Mouse (Mus musculus) kidney, embryonic 15.5 days (tissue): ENCODE measurements at regions not wholly inside any gene's neighbourhood (a gene's known extent, or its start where the extent isn't known, plus 50 kb on each side); places are given as distances from the start of the nearest gene placed in this dataset.

ENCODE experiments used
- ATAC-seq: fragments of 200-750 bp; cut with Nextera tagmentation; replicated peaks from 2 replicates; pipeline ENCODE4 v1.8.0; 2017; ENCODE audit warnings: moderate TSS enrichment; ENCODE audit not compliant: low FRiP score
- H3K27ac ChIP-seq: fragments of 300-500 bp; sonication (generic); 2 replicates; pipeline ENCODE4 v1.5.1; 2015; ENCODE audit warnings: mild to moderate bottlenecking, inconsistent platforms
- H3K27me3 ChIP-seq: fragments of 300-500 bp; sonication (generic); 2 replicates; pipeline ENCODE4 v1.6.1; 2015; ENCODE audit warnings: inconsistent platforms
- H3K36me3 ChIP-seq: fragments of 300-500 bp; sonication (generic); 2 replicates; pipeline ENCODE4 v1.6.1; 2015; ENCODE audit warnings: inconsistent platforms
- H3K4me1 ChIP-seq: fragments of 300-500 bp; sonication (generic); 2 replicates; pipeline ENCODE4 v1.6.1; 2015; ENCODE audit warnings: inconsistent platforms
- H3K4me2 ChIP-seq: fragments of 300-500 bp; sonication (generic); 2 replicates; pipeline ENCODE4 v1.6.1; 2015; ENCODE audit warnings: moderate library complexity, mild to moderate bottlenecking, inconsistent platforms
- H3K4me3 ChIP-seq: fragments of 300-500 bp; sonication (generic); replicated peaks from 2 replicates; pipeline ENCODE4 v1.5.1; 2015; ENCODE audit warnings: mild to moderate bottlenecking, inconsistent platforms
- H3K9ac ChIP-seq: fragments of 300-500 bp; sonication (generic); 2 replicates; pipeline ENCODE4 v1.6.1; 2015; ENCODE audit warnings: mild to moderate bottlenecking, inconsistent platforms
- H3K9me3 ChIP-seq: fragments of 300-500 bp; sonication (generic); replicated peaks from 2 replicates; pipeline ENCODE4 v1.6.1; 2016; ENCODE audit warnings: inconsistent platforms
- WGBS: fragments of 180-500 bp; shearing (Covaris S2); methylation state at CpG from one replicate; pipeline ENCODE4 v1.1.7; 2015; ENCODE audit warnings: mixed read lengths; 5-methylcytosine and 5-hydroxymethylcytosine counted together

GRCm38 (mm10) chr1:41810318-41810964, 885.1 kb upstream of the Pou3f3 start:
- Histone ChIP-seq H3K4me1 (peaks cover 4% of the 10 kb centered on the region; the same call in 1 of the 2 replicates), H3K4me3 (peak overlapping the region; percentile 25), H3K9me3 (no peaks in the 10 kb centered on the region), H3K27me3 (no peaks in the 10 kb centered on the region), H3K27ac (no peak overlapping the region), H3K9ac (no peak overlapping the region), H3K4me2 (peak overlapping the region; percentile 51), H3K36me3 (no peaks in the 10 kb centered on the region)
- WGBS: 3% methylated on average over 9 of the region's 9 CpGs
- ATAC-seq: 0 out of 2 replicates have a peak, but pooled peaks have one; percentile 87

GRCm38 (mm10) chr1:41811130-41811529, 884.4 kb upstream of the Pou3f3 start:
- no peaks in the 10 kb centered on the region for H3K9me3 ChIP-seq
- H3K27ac ChIP-seq: no peak overlapping the region
- no peak overlapping the region for H3K9ac ChIP-seq
- H3K36me3 ChIP-seq: no peaks in the 10 kb centered on the region
- 77% methylated on average over 3 of the region's 3 CpGs for WGBS
- no peak overlapping the region for H3K4me2 ChIP-seq
- no peak overlapping the region for H3K4me3 ChIP-seq
- H3K4me1 ChIP-seq: peaks cover 4% of the 10 kb centered on the region; the same call in 1 of the 2 replicates
- no peak for ATAC-seq
- no peaks in the 10 kb centered on the region for H3K27me3 ChIP-seq

GRCm38 (mm10) chr1:41812071-41812470, 883.5 kb upstream of the Pou3f3 start:
- Histone ChIP-seq H3K4me3 (no peak overlapping the region), H3K9ac (no peak overlapping the region), H3K9me3 (no peaks in the 10 kb centered on the region), H3K4me1 (peaks cover 4% of the 10 kb centered on the region; the same call in 1 of the 2 replicates), H3K27me3 (no peaks in the 10 kb centered on the region), H3K4me2 (no peak overlapping the region), H3K27ac (no peak overlapping the region), H3K36me3 (no peaks in the 10 kb centered on the region)
- no peak for ATAC-seq
- WGBS: 61% methylated on average over 7 of the region's 7 CpGs

- ATAC-seq: no peak
- WGBS: 85% methylated on average over 10 of the region's 10 CpGs
- H3K4me3 ChIP-seq: no peak overlapping the region
These were observed 881.2 kb upstream of the Pou3f3 start for GRCm38 (mm10) chr1:41814032-41815005.

GRCm38 (mm10) chr1:41815021-41815420, 880.5 kb upstream of the Pou3f3 start:
- Histone ChIP-seq H3K4me1 (peaks cover 4% of the 10 kb centered on the region; the same call in 1 of the 2 replicates), H3K4me2 (no peak overlapping the region), H3K9ac (no peak overlapping the region), H3K4me3 (no peak overlapping the region), H3K9me3 (no peaks in the 10 kb centered on the region), H3K36me3 (no peaks in the 10 kb centered on the region), H3K27ac (no peak overlapping the region), H3K27me3 (no peaks in the 10 kb centered on the region)
- 86% methylated on average over 4 of the region's 4 CpGs for WGBS
- no peak for ATAC-seq

More at GRCm38 (mm10) chr1:41814032-41815005, 881.2 kb upstream of the Pou3f3 start:
- Histone ChIP-seq H3K9ac (no peak overlapping the region), H3K4me2 (no peak overlapping the region), H3K4me1 (peaks cover 4% of the 10 kb centered on the region; the same call in 1 of the 2 replicates), H3K36me3 (no peaks in the 10 kb centered on the region), H3K9me3 (no peaks in the 10 kb centered on the region), H3K27ac (no peak overlapping the region), H3K27me3 (no peaks in the 10 kb centered on the region)

GRCm38 (mm10) chr1:41822742-41823141, 872.8 kb upstream of the Pou3f3 start:
- no peaks in the 10 kb centered on the region for H3K27me3 ChIP-seq
- no peak overlapping the region for H3K4me3 ChIP-seq
- 84% methylated on average over 5 of the region's 5 CpGs for WGBS
- no peak overlapping the region for H3K27ac ChIP-seq
- no peak for ATAC-seq
- H3K9ac ChIP-seq: no peak overlapping the region
- no peaks in the 10 kb centered on the region for H3K4me1 ChIP-seq
- H3K9me3 ChIP-seq: no peaks in the 10 kb centered on the region
- no peak overlapping the region for H3K4me2 ChIP-seq
- H3K36me3 ChIP-seq: no peaks in the 10 kb centered on the region

GRCm38 (mm10) chr1:41825223-41825622, 870.3 kb upstream of the Pou3f3 start:
- ATAC-seq: no peak
- 82% methylated on average over 4 of the region's 4 CpGs for WGBS
- no peaks in the 10 kb centered on the region for H3K4me1 ChIP-seq
- H3K27me3 ChIP-seq: no peaks in the 10 kb centered on the region
- H3K9ac ChIP-seq: no peak overlapping the region
- H3K36me3 ChIP-seq: no peaks in the 10 kb centered on the region
- no peak overlapping the region for H3K4me2 ChIP-seq
- H3K9me3 ChIP-seq: no peaks in the 10 kb centered on the region
- no peak overlapping the region for H3K4me3 ChIP-seq
- H3K27ac ChIP-seq: no peak overlapping the region

- Histone ChIP-seq H3K4me2 (no peak overlapping the region), H3K27me3 (no peaks in the 10 kb centered on the region)
- WGBS: 31% methylated on average over 2 of the region's 2 CpGs
These were observed 863.9 kb upstream of the Pou3f3 start for GRCm38 (mm10) chr1:41831641-41832040.

More at GRCm38 (mm10) chr1:41831641-41832040, 863.9 kb upstream of the Pou3f3 start:
- H3K27ac ChIP-seq: no peak overlapping the region
- ATAC-seq: no peak
- no peak overlapping the region for H3K9ac ChIP-seq
- no peaks in the 10 kb centered on the region for H3K9me3 ChIP-seq
- no peak overlapping the region for H3K4me3 ChIP-seq
- H3K36me3 ChIP-seq: no peaks in the 10 kb centered on the region
- no peaks in the 10 kb centered on the region for H3K4me1 ChIP-seq
